Mouse (Mus musculus) thymus, adult 2 months (tissue): Measurements from ENCODE around the gene Ddias. TPM values are rescaled to one million over a fixed set of nuclear protein-coding genes. Genes with fewer than 3 reads are reported as not detected.

ENCODE experiments used
- DNase-seq: peaks from one replicate; pipeline ENCODE4 v3.0.0; 2021
- H3K27ac ChIP-seq: fragments of 200-500 bp; 2 replicates; pipeline ENCODE4 v1.5.1; 2012; ENCODE audit warnings: low read length, control low read depth; ENCODE audit not compliant: control insufficient read depth, insufficient read depth
- H3K27me3 ChIP-seq: fragments of 200-500 bp; 2 replicates; pipeline ENCODE4 v1.6.1; 2012; ENCODE audit warnings: mild to moderate bottlenecking, low read length, moderate library complexity, mixed read lengths; ENCODE audit not compliant: control insufficient read depth, insufficient read depth
- H3K36me3 ChIP-seq: fragments of 200-500 bp; 2 replicates; pipeline ENCODE4 v1.6.1; 2012; ENCODE audit warnings: mild to moderate bottlenecking, low read length, moderate library complexity; ENCODE audit not compliant: control insufficient read depth, insufficient read depth
- H3K4me1 ChIP-seq: fragments of 200-500 bp; replicated peaks from 2 replicates; pipeline ENCODE4 v1.6.1; 2012; ENCODE audit warnings: low read length; ENCODE audit not compliant: control insufficient read depth, insufficient read depth
- H3K4me3 ChIP-seq: fragments of 200-500 bp; 2 replicates; pipeline ENCODE4 v1.5.1; 2012; ENCODE audit warnings: mild to moderate bottlenecking, low read length, control low read depth, moderate library complexity; ENCODE audit not compliant: control insufficient read depth, insufficient read depth
- CTCF ChIP-seq: fragments of 200-500 bp; IDR thresholded peaks from 2 replicates; pipeline ENCODE4 v1.5.1; 2012; ENCODE audit warnings: mild to moderate bottlenecking, control low read depth, low read length, moderate library complexity, borderline replicate concordance; ENCODE audit not compliant: control insufficient read depth, poor library complexity, insufficient read depth; ENCODE audit errors: extremely low read depth
- POLR2A ChIP-seq: fragments of 200-500 bp; IDR thresholded peaks from 2 replicates; pipeline ENCODE4 v1.6.1; 2012; ENCODE audit warnings: mild to moderate bottlenecking, low read length, control low read depth, moderate library complexity; ENCODE audit not compliant: control insufficient read depth, poor library complexity, insufficient read depth; ENCODE audit errors: extremely low read depth
- WGBS: fragments of 180-500 bp; shearing (Covaris S2); methylation state at CpG from one replicate; pipeline ENCODE4 v1.1.7; 2018; 5-methylcytosine and 5-hydroxymethylcytosine counted together
- polyA plus RNA-seq: library from polyadenylated mRNA; depleted of rRNA; stranded (reverse); fragments of >200 nt; gene quantifications from 2 replicates; pipeline ENCODE4 v1.2.3, GENCODE M21; 2012

Gene Ddias
- polyA plus RNA-seq, 1 experiment: 0.81 TPM

DNA sequence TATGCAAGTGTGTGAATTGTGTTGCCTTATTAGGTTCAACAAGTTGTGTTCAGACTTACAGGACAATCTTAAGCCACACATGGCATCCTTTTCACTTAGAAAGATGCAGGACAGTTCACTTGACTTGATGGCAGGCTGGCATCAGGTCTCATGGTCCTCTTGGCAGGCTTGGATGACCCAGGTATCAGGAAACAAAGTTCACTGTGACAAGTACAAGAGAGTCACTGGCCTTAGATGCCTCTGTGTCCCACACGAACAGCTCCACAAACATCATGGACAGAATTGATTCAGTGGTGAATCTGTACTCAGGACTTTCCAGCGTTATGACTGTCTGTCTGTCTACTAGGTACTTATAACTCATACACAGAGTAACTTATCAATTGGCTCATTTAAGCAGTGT is 39.7 kb downstream of the Ddias start:
- 91% methylated on average over 2 of the region's 2 CpGs for WGBS
- H3K36me3 ChIP-seq: no peaks in the 10 kb centered on the region

GRCm38 (mm10) chr7:92832395-92832794 is 41.7 kb downstream of the Ddias start:
- H3K4me3 ChIP-seq: no peak overlapping the region
- no peaks in the 10 kb centered on the region for H3K36me3 ChIP-seq
- TF ChIP-seq POLR2A (no peak), CTCF (no peak)
- H3K4me1 ChIP-seq: no peaks in the 10 kb centered on the region
- H3K27ac ChIP-seq: no peak overlapping the region
- WGBS: 75% methylated on average over 6 of the region's 6 CpGs
- H3K27me3 ChIP-seq: no peaks in the 10 kb centered on the region
- no peak for DNase-seq

More for the DNA sequence above, 39.7 kb downstream of the Ddias start:
- TF ChIP-seq POLR2A (no peak), CTCF (no peak)
- Histone ChIP-seq H3K4me1 (no peaks in the 10 kb centered on the region), H3K27ac (no peak overlapping the region), H3K27me3 (no peaks in the 10 kb centered on the region), H3K4me3 (no peak overlapping the region)
- DNase-seq: no peak

- 68% methylated on average over 3 of the region's 3 CpGs for WGBS
- DNase-seq: no peak
- Histone ChIP-seq H3K4me3 (no peak overlapping the region), H3K36me3 (no peaks in the 10 kb centered on the region), H3K4me1 (no peaks in the 10 kb centered on the region), H3K27me3 (no peaks in the 10 kb centered on the region), H3K27ac (no peak overlapping the region)
- no peak for TF ChIP-seq POLR2A
- no peak for TF ChIP-seq CTCF
Measured at GRCm38 (mm10) chr7:92827981-92828380, 46.1 kb downstream of the Ddias start.

DNA sequence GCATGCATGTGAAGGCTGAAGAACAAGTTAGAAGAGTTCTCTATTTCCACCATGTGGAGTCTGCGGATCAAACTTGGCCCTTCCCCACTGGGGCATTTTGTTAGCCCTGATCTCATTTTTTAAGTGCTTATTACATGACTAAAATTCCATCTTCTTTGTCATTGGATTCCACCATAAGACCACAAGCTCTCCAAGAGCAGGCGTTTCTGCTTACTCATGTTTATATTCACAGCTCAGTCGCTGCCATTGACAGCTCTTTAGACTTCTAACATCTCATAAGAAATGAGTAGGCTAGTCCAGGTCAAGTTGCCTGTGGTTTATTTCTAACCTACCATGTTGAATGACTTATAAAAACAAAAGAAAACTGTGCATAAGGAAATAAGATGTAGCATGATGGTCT is 47.8 kb downstream of the Ddias start:
- 82% methylated on average over 3 of the region's 3 CpGs for WGBS
- H3K36me3 ChIP-seq: no peaks in the 10 kb centered on the region
- no peaks in the 10 kb centered on the region for H3K27me3 ChIP-seq
- no peaks in the 10 kb centered on the region for H3K4me1 ChIP-seq
- H3K4me3 ChIP-seq: no peak overlapping the region
- TF ChIP-seq CTCF (no peak), POLR2A (no peak)
- no peak overlapping the region for H3K27ac ChIP-seq
- no peak for DNase-seq

DNA sequence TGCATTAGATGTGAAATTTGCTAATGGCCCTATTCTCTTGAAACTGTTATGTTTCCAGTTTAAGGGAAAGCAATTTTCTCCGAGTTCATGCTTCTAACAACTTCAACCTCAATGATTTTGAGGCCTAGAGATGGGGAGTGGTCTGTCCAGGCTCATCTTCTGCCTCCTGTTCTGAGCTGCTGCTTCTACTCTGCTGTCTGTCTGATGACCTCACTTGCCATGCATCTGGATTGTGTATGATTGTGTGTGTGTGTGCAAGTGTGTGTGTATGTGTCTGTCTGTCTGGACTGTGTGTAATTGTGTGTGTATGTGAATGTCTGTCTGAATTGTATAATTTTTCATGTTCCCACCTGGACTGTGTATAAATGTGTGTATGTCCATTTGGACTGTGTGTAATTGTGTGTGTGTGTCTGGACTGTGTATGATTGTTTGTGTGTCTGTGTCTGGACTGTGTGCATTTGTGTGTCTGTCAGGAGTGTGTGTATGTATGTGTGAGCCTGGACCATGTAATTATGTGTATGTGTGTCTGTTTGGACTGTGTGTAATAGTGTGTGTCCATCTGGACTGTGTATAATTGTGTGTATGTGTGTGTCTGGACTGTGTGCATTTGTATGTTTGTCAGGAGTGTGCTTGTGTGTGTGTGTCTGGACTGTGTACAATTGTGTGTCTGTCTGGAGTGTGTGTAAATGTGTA is 51.5 kb downstream of the Ddias start:
- TF ChIP-seq CTCF: no peak
- no peak for TF ChIP-seq POLR2A
- Histone ChIP-seq H3K36me3 (no peaks in the 10 kb centered on the region), H3K4me3 (no peak overlapping the region), H3K4me1 (no peaks in the 10 kb centered on the region), H3K27me3 (no peaks in the 10 kb centered on the region), H3K27ac (no peak overlapping the region)
- no peak for DNase-seq
- 77% methylated on average over 1 of the region's 1 CpGs for WGBS

- Histone ChIP-seq H3K27ac (no peak overlapping the region), H3K36me3 (no peaks in the 10 kb centered on the region), H3K4me3 (no peak overlapping the region), H3K4me1 (no peaks in the 10 kb centered on the region), H3K27me3 (no peaks in the 10 kb centered on the region)
- no peak for TF ChIP-seq POLR2A
- WGBS: 83% methylated on average over 4 of the region's 4 CpGs
- DNase-seq: no peak
Measured at GRCm38 (mm10) chr7:92821871-92822270, 52.2 kb downstream of the Ddias start.

DNA sequence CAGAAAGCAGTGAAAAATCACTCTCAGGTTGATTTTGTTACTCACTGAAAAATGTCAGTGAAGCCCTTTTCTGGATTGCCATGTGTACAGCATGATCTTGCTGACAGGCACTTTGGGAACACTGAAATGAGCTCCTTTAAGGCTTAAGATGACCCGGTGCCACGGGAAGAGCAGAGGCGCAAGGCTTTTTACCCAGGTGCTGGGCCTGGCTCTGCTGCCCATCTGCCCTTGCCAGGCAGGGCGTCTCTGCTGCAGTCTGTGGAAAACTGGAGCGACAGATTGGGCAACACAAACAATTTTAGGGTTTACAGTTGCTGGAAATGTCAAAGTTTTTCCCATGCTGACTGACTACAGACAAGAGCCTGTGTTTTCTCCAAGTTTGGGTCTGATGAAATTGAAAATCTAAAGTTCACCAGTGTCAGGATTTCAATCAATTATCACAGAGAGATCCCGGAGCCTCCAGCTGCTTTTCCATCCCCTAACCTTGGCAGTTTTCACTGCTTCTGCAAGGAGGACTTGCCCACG is 53.0 kb downstream of the Ddias start:
- Histone ChIP-seq H3K27me3 (no peaks in the 10 kb centered on the region), H3K4me1 (no peaks in the 10 kb centered on the region), H3K36me3 (no peaks in the 10 kb centered on the region), H3K27ac (no peak overlapping the region), H3K4me3 (no peak overlapping the region)
- no peak for DNase-seq
- TF ChIP-seq POLR2A: no peak
- 88% methylated on average over 7 of the region's 7 CpGs for WGBS
